Mouse (Mus musculus) megakaryocyte, embryonic 14.5 days (primary cell): ENCODE data around the gene Dab2.

Experiments used
- FLI1 ChIP-seq: IDR thresholded peaks from 2 replicates; pipeline ENCODE4 v1.6.1; 2012; ENCODE audit warnings: low read length, inconsistent platforms, mixed read lengths
- GATA1 ChIP-seq: IDR thresholded peaks from 3 replicates; pipeline ENCODE4 v1.6.1; 2012; ENCODE audit warnings: mixed read lengths, low read length, inconsistent platforms, borderline replicate concordance

DNA sequence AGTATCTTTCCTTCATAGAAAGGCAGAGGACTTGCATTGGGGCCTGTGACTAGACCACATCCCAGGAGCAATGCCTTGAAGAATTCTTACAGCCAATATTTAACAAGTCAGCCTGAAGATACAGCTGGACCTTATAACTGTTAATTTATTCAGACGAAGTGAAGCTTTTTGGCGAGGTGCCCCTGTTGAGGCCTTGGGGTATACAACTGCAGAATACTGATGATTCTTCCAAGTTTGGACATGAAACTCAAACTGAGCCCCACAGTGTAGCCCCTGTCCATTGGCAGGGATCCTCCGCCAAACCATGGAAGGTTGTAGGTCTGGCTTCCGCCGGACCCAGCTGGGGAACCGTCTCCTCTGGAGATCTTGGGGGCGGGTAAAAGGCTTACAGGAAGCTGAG, 132.8 kb downstream of the Dab2 start:
- TF ChIP-seq GATA1 (no peak), FLI1 (no peak)
